Mouse (Mus musculus) liver, postnatal 0 days (tissue): Measurements from ENCODE around the gene Aldh18a1.

Experiments
- CTCF ChIP-seq: sonication (generic); IDR thresholded peaks from 2 replicates; pipeline ENCODE4 v1.5.1; 2016; ENCODE audit warnings: antibody characterized with exemption, low read depth
- EP300 ChIP-seq: IDR thresholded peaks from 2 replicates; pipeline ENCODE4 v1.6.1; 2016; ENCODE audit warnings: antibody characterized with exemption, low read depth, mild to moderate bottlenecking

DNA sequence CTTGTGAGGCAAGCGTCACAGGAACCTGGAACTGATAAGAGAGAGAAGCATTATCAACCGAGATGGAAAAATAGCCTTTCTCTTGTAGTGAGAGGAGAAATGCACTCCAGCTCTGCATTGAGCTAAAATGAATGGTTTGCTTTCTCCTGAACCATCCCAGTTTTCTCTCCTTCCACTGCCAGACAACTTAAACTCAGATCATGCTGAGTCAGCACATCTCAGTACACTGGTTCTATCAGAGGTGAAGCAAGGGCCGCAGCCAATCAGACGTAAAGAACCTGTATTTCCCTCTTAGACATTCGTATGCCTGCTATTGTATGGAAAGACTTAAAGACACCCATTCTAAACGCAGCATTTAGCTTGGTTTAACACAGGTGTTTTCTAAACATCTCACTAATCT is 19.4 kb upstream of the Aldh18a1 start:
- TF ChIP-seq EP300: no peak
- no peak for TF ChIP-seq CTCF
